Mouse (Mus musculus): ENCODE results near the gene Prkrip1.
A peak's percentile ranks its signal among the peaks of the same experiment; 100 is the strongest.

- TF ChIP-seq POLR2A (IDR thresholded peaks at IDR 0.05; ENCODE audit: insufficient read depth, low read depth, low read length) (0 out of 2 replicates have a peak, but pooled peaks have one; percentile 6), CTCF (IDR thresholded peaks at IDR 0.05; ENCODE audit: insufficient read depth, low read depth, low read length) (no peak)
These were observed 47.0 kb upstream of the Prkrip1 start for GRCm38 (mm10) chr5:136245541-136246451.

Data from olfactory bulb, adult 2 months (tissue).